Mouse (Mus musculus): ENCODE results near the gene Gm9958. TPM values are rescaled to one million over a fixed set of nuclear protein-coding genes. Genes with fewer than 3 reads are reported as not detected.

The Gm9958 gene
- polyA plus RNA-seq (2014; fragmentation: Nextera tagmentation; extraction: Ambion mirVana), result 6.5 and 8.4 TPM in 2 replicates

- H3K36me3 ChIP-seq (replicated peaks; ENCODE audit: control insufficient read depth, insufficient read depth, low read depth, low read length), result no peaks in the 10 kb centered on the region
- DNase-seq (ENCODE audit: low spot score) (no peak), ATAC-seq (replicated peaks; ENCODE audit: insufficient number of reproducible peaks, low FRiP score, low TSS enrichment, low read depth) (no peak)
- no peaks in the 10 kb centered on the region for H3K4me1 ChIP-seq (ENCODE audit: control insufficient read depth, insufficient read depth, low read length)
- H3K27ac ChIP-seq (replicated peaks; ENCODE audit: low read depth, low read length), result peak within 1 kb of the TSS; percentile 99
- peak within 1 kb of the TSS; percentile 94 for H3K4me3 ChIP-seq (ENCODE audit: low read depth, low read length)
- H3K27me3 ChIP-seq (ENCODE audit: control insufficient read depth, insufficient read depth, low read length), result no peaks in the 10 kb centered on the region
- peak within 1 kb of the TSS; percentile 71 for H3K4me2 ChIP-seq (ENCODE audit: low read depth, low read length)
- 3% methylated on average over 7 of the region's 7 CpGs for WGBS
- H3K9me3 ChIP-seq (replicated peaks; ENCODE audit: control insufficient read depth, low read length), result no peaks in the 10 kb centered on the region
- peak within 1 kb of the TSS; percentile 96 for H3K9ac ChIP-seq (replicated peaks; ENCODE audit: low read length)
Observed at GRCm38 (mm10) chr5:90367067-90367303, at the start of gene Gm9958. Gm9958 (plus strand) TSS chr5:90367204.

DNA sequence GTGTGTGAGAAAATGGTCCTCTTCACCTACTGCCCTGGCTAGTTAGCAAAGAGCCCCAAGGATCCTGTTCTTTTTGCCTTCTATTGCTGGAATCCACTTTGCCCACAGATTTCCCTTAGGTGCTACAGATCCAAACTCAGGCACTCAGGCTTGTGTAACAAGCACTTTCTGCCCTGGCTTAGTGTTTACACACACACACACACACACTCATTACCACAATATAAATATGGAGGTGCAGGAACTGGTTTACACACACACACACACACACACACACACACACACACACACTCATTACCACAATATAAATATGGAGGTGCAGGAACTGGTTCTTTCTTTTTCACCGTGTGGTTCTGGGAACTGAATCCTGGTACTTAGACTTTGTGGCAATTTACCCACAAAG, 35.9 kb upstream of the Gm9958 start:
- DNase-seq (ENCODE audit: low spot score), result no peak
- WGBS, result 76% methylated on average over 1 of the region's 1 CpGs

GRCm38 (mm10) chr5:90332478-90332877, 34.5 kb upstream of the Gm9958 start:
- WGBS, result 95% methylated on average over 2 of the region's 2 CpGs
- no peaks in the 10 kb centered on the region for H3K9me3 ChIP-seq (replicated peaks; ENCODE audit: control insufficient read depth, low read length)

More for the DNA sequence above, 35.9 kb upstream of the Gm9958 start:
- Histone ChIP-seq H3K4me3 (ENCODE audit: low read depth, low read length) (no peak overlapping the region), H3K9ac (replicated peaks; ENCODE audit: low read length) (no peak overlapping the region), H3K4me1 (ENCODE audit: control insufficient read depth, insufficient read depth, low read length) (no peaks in the 10 kb centered on the region), H3K27me3 (ENCODE audit: control insufficient read depth, insufficient read depth, low read length) (no peaks in the 10 kb centered on the region), H3K36me3 (replicated peaks; ENCODE audit: control insufficient read depth, insufficient read depth, low read depth, low read length) (no peaks in the 10 kb centered on the region), H3K4me2 (ENCODE audit: low read depth, low read length) (no peak overlapping the region), H3K27ac (replicated peaks; ENCODE audit: low read depth, low read length) (no peak overlapping the region), H3K9me3 (replicated peaks; ENCODE audit: control insufficient read depth, low read length) (no peaks in the 10 kb centered on the region)
- ATAC-seq (replicated peaks; ENCODE audit: insufficient number of reproducible peaks, low FRiP score, low TSS enrichment, low read depth), result no peak

DNA sequence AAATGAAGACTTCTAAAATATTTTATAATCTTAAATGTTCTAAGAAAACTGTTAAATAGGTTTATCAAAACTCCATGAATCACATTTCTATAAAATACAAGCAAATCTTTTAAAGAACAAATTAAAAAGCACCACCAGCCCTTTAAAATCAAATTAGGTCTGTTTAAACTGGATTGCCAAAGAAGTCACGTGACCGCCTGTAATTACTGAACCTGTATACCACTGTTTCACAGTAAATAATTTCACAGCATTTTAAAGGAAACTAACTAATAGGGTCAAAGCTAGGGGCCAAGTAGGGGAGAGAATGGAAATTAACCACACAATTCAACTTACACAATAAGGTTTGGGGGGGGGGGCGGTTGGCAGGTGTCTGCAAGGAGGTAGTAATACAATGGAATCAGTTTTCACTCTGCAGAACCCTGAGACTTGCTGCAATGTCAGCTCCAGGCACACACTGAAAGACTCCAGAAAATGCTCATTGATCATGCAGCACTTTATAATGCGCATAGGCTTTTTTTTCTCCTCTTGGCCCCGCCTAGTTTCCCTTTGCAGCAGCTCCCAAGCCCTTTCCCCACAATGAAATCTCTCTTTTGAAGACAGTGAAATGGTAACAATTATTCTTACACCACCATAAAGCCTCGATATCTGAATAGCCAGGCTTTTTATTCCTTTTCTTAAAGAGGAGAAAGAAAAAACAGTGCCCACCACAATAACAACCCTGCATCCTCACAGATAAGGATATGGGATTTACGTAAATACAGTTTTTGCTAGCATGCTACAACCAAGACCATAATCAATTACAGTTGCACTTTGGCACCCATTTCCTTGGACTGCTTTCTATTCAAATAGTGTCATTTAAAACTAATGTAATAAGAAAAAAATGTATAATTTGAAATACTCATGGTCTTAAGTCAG, 28.6 kb upstream of the Gm9958 start:
- no peaks in the 10 kb centered on the region for H3K4me1 ChIP-seq (ENCODE audit: control insufficient read depth, insufficient read depth, low read length)
- no peak overlapping the region for H3K9ac ChIP-seq (replicated peaks; ENCODE audit: low read length)
- ATAC-seq (replicated peaks; ENCODE audit: insufficient number of reproducible peaks, low FRiP score, low TSS enrichment, low read depth) (no peak), DNase-seq (ENCODE audit: low spot score) (no peak)
- H3K9me3 ChIP-seq (replicated peaks; ENCODE audit: control insufficient read depth, low read length), result no peaks in the 10 kb centered on the region
- no peaks in the 10 kb centered on the region for H3K36me3 ChIP-seq (replicated peaks; ENCODE audit: control insufficient read depth, insufficient read depth, low read depth, low read length)
- WGBS, result 71% methylated on average over 7 of the region's 7 CpGs
- H3K27me3 ChIP-seq (ENCODE audit: control insufficient read depth, insufficient read depth, low read length), result no peaks in the 10 kb centered on the region
- H3K4me2 ChIP-seq (ENCODE audit: low read depth, low read length), result no peak overlapping the region
- H3K4me3 ChIP-seq (ENCODE audit: low read depth, low read length), result no peak overlapping the region
- no peak overlapping the region for H3K27ac ChIP-seq (replicated peaks; ENCODE audit: low read depth, low read length)

More at GRCm38 (mm10) chr5:90332478-90332877, 34.5 kb upstream of the Gm9958 start:
- H3K9ac ChIP-seq (replicated peaks; ENCODE audit: low read length), result no peak overlapping the region
- no peak for ATAC-seq (replicated peaks; ENCODE audit: insufficient number of reproducible peaks, low FRiP score, low TSS enrichment, low read depth)
- no peak overlapping the region for H3K27ac ChIP-seq (replicated peaks; ENCODE audit: low read depth, low read length)
- H3K36me3 ChIP-seq (replicated peaks; ENCODE audit: control insufficient read depth, insufficient read depth, low read depth, low read length), result no peaks in the 10 kb centered on the region
- no peaks in the 10 kb centered on the region for H3K4me1 ChIP-seq (ENCODE audit: control insufficient read depth, insufficient read depth, low read length)
- H3K4me2 ChIP-seq (ENCODE audit: low read depth, low read length), result no peak overlapping the region
- no peak overlapping the region for H3K4me3 ChIP-seq (ENCODE audit: low read depth, low read length)
- H3K27me3 ChIP-seq (ENCODE audit: control insufficient read depth, insufficient read depth, low read length), result no peaks in the 10 kb centered on the region
- no peak for DNase-seq (ENCODE audit: low spot score)

DNA sequence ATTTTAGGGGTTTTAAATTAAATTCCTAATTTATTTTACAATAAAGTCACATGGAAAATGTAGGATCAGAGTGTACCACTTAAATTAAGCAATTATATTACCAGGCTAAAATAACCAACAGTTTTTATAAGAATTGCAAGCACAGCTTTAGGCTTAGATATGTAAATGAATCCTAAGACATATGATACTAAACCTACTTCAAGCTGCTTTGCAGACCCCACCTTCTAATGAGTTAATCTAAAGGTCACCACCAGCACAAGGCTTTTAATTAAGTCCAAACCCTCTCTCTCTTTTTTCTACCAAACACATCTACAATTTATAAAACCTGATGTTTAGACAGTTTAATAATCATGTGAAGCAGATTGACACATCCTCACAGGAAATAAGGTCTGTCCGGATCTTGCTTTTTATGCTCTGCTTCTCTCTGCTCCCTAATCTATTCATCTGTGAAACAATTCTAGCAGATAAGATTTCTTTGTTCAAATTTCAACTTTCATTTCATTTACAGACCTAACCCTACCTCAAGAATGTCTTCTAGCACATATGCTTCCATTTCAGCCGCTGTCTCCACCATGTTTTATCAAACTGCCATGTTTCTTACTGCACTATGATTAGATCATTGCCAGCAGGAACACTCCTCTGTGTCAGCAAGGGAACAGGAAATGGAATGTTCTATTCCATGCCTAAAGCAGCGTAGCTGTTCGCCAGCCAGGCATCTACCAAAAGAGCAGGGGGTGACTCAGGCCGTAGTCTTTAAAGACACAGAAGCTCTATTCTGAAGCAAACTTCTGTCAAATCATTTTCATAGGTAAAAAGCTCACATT, 27.7 kb upstream of the Gm9958 start:
- H3K27me3 ChIP-seq (ENCODE audit: control insufficient read depth, insufficient read depth, low read length), result no peaks in the 10 kb centered on the region
- H3K4me1 ChIP-seq (ENCODE audit: control insufficient read depth, insufficient read depth, low read length), result no peaks in the 10 kb centered on the region
- H3K4me2 ChIP-seq (ENCODE audit: low read depth, low read length), result no peak overlapping the region; the same call in 1 of the 2 replicates
- H3K9ac ChIP-seq (replicated peaks; ENCODE audit: low read length), result no peak overlapping the region
- H3K27ac ChIP-seq (replicated peaks; ENCODE audit: low read depth, low read length), result no peak overlapping the region
- DNase-seq (ENCODE audit: low spot score) (peak; percentile 70), ATAC-seq (replicated peaks; ENCODE audit: insufficient number of reproducible peaks, low FRiP score, low TSS enrichment, low read depth) (0 out of 2 replicates have a peak, but pooled peaks have one; percentile 52)
- no peaks in the 10 kb centered on the region for H3K36me3 ChIP-seq (replicated peaks; ENCODE audit: control insufficient read depth, insufficient read depth, low read depth, low read length)
- H3K9me3 ChIP-seq (replicated peaks; ENCODE audit: control insufficient read depth, low read length), result no peaks in the 10 kb centered on the region
- H3K4me3 ChIP-seq (ENCODE audit: low read depth, low read length), result no peak overlapping the region
- 23% methylated on average over 5 of the region's 5 CpGs for WGBS

DNA sequence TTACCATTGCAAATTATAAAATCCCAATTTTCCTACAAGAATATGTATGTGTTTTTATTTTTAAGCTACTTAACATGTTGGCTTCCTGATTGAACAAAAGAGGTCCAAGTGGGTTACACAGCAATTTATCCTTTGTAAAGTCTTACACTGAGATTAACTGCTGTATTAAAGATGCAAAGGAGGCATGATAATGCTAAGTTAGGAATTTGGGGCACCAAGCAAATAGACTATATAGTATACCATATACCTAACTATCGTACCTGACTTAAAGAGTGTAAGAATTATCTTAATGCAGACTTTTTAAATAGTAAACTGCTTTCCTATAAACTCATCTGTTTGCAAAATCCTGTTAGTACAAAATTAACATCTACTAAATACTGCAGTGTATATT, 27.1 kb upstream of the Gm9958 start:
- Histone ChIP-seq H3K4me1 (ENCODE audit: control insufficient read depth, insufficient read depth, low read length) (no peaks in the 10 kb centered on the region), H3K36me3 (replicated peaks; ENCODE audit: control insufficient read depth, insufficient read depth, low read depth, low read length) (no peaks in the 10 kb centered on the region), H3K9me3 (replicated peaks; ENCODE audit: control insufficient read depth, low read length) (no peaks in the 10 kb centered on the region), H3K4me2 (ENCODE audit: low read depth, low read length) (no peak overlapping the region), H3K27ac (replicated peaks; ENCODE audit: low read depth, low read length) (no peak overlapping the region), H3K9ac (replicated peaks; ENCODE audit: low read length) (no peak overlapping the region), H3K27me3 (ENCODE audit: control insufficient read depth, insufficient read depth, low read length) (no peaks in the 10 kb centered on the region), H3K4me3 (ENCODE audit: low read depth, low read length) (no peak overlapping the region)
- no peak for DNase-seq (ENCODE audit: low spot score)
- 93% methylated on average over 1 of the region's 1 CpGs for WGBS
- ATAC-seq (replicated peaks; ENCODE audit: insufficient number of reproducible peaks, low FRiP score, low TSS enrichment, low read depth), result no peak

DNA sequence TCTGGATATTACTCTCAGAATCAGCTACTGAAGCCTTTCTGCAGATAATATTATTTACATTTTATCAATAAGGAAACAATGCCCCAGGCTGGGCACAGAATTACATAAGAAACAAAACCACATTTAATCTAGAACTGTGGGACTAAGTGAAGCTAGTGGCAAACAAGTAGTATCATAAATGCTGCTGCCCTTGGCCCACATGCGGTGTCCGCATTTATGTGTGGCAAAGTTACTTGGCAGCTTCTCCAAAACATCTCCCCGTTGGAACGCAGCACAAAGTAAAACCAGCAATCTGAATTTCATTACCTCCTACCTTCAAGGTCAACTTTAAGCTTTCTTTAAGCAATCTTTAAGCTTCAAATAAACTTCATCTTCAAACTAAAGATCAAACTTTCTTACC, 26.2 kb upstream of the Gm9958 start:
- 79% methylated on average over 4 of the region's 4 CpGs for WGBS
- Histone ChIP-seq H3K4me1 (ENCODE audit: control insufficient read depth, insufficient read depth, low read length) (no peaks in the 10 kb centered on the region), H3K4me2 (ENCODE audit: low read depth, low read length) (no peak overlapping the region), H3K9me3 (replicated peaks; ENCODE audit: control insufficient read depth, low read length) (no peaks in the 10 kb centered on the region), H3K27me3 (ENCODE audit: control insufficient read depth, insufficient read depth, low read length) (no peaks in the 10 kb centered on the region), H3K9ac (replicated peaks; ENCODE audit: low read length) (no peak overlapping the region), H3K36me3 (replicated peaks; ENCODE audit: control insufficient read depth, insufficient read depth, low read depth, low read length) (no peaks in the 10 kb centered on the region), H3K4me3 (ENCODE audit: low read depth, low read length) (no peak overlapping the region), H3K27ac (replicated peaks; ENCODE audit: low read depth, low read length) (no peak overlapping the region)
- no peak for DNase-seq (ENCODE audit: low spot score)
- no peak for ATAC-seq (replicated peaks; ENCODE audit: insufficient number of reproducible peaks, low FRiP score, low TSS enrichment, low read depth)

- Histone ChIP-seq H3K36me3 (replicated peaks; ENCODE audit: control insufficient read depth, insufficient read depth, low read depth, low read length) (no peaks in the 10 kb centered on the region), H3K9me3 (replicated peaks; ENCODE audit: control insufficient read depth, low read length) (no peaks in the 10 kb centered on the region), H3K4me3 (ENCODE audit: low read depth, low read length) (no peak overlapping the region), H3K27me3 (ENCODE audit: control insufficient read depth, insufficient read depth, low read length) (no peaks in the 10 kb centered on the region), H3K4me1 (ENCODE audit: control insufficient read depth, insufficient read depth, low read length) (no peaks in the 10 kb centered on the region), H3K9ac (replicated peaks; ENCODE audit: low read length) (no peak overlapping the region), H3K4me2 (ENCODE audit: low read depth, low read length) (no peak overlapping the region), H3K27ac (replicated peaks; ENCODE audit: low read depth, low read length) (no peak overlapping the region)
- ATAC-seq (replicated peaks; ENCODE audit: insufficient number of reproducible peaks, low FRiP score, low TSS enrichment, low read depth), result no peak
- 94% methylated on average over 3 of the region's 3 CpGs for WGBS
- DNase-seq (ENCODE audit: low spot score), result no peak
Observed at GRCm38 (mm10) chr5:90346877-90347276, 20.1 kb upstream of the Gm9958 start.
